Mouse (Mus musculus) T-helper 1 cell (primary cell): ENCODE data around the gene Myl6.

Experiments
- in situ Hi-C: fragments of 300-600 bp; cut with MboI, MseI; formaldehyde crosslinking; loops from one replicate; pipeline ENCODE4 v1.15.1; 2025; ENCODE audit warnings: high pct_unique_total_duplicates

Gene Myl6

DNA sequence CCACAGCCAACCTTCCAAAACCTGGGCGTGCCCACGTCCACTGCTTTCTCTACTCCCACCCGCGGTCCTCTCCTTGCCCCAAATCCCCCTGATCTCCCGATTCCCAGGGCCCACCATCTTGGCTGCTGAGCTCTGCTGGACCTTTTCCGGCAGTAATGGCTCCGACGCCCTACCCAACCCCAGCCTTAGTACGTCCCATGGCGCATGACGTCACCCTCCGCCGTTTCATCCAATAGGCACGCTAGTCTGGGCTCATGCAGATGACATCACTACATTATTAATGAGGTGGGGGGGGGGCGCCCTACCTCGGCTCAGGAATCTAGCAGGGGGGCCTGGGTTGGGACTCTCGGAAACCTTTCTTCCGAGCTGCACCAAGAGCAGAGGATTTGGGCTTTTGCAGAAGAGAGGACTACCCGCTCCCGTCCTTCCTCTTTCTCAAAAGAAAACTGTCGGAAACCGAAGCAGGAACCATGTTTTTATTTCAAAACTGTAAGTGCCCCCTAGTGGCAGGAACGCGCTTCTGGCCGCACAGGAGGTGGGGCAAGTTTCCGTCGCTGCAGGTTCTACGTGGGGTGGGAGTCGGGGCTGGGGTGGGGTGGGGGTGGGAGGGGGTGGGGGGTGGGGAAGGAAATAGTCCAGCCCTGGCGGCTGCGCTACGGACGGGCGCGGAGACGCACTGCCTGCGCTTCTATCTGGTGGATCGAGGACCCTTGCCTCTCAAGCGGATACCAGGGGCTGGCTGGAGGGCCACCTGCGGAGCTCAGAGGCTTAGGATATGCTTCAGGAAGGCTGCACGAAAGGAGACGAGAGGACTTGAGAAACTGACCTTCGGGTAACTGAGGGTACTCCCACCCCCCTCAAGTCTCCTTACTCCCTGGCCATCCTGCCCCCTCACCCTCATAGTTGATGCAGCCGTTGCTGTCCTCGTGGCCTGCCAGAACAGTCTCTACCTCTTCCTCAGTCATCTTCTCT lies at the start of gene Myl6:
Myl6 (minus strand) TSS at position 451 of the 972 bp plus-strand sequence.
- in situ Hi-C loops: no loop called here

DNA sequence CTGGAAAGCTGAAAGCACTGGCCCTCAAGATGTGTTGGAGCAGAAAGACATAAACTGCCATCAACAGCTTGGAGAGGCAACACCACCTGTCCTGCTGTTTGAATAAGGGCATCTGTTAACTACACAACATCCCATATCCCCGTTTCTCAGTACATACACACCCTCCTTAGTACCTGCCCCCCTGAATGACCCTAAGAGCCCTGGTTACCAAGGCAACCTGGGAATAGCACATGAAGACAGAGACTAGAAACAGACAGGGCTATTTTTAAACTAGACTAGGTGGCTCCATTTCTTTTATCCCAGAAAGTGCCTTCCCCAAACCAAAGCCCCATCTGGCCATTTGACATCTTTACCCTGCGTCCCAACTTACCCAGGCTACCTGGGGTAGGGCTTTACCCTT lies 49.2 kb upstream of the Myl6 start:
- in situ Hi-C loops: no loop called here

DNA sequence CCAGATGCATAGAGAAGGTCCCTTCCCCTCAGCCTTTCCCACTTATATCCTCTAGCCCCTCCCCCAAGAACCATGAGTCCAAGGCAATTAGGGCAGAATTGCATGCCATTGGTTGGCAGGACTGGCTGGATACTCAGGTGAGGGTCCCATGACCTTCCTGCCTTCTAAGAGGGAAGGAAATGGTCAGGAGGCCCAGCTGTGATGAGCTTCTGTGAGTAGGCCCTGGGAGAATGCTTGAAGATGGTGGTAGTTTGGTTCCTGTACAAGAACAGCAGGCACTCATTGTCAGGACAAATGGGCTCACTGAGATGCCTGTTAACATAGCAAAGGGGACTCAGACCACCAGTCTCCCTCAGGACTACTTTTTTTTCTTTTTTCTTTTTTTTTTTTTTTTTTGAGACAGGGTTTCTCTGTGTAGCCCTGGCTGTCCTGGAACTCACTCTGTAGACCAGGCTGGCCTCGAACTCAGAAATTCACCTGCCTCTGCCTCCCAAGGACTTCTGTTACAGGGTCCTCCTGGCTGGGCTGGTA lies 44.5 kb upstream of the Myl6 start:
- in situ Hi-C loops: no loop called here

DNA sequence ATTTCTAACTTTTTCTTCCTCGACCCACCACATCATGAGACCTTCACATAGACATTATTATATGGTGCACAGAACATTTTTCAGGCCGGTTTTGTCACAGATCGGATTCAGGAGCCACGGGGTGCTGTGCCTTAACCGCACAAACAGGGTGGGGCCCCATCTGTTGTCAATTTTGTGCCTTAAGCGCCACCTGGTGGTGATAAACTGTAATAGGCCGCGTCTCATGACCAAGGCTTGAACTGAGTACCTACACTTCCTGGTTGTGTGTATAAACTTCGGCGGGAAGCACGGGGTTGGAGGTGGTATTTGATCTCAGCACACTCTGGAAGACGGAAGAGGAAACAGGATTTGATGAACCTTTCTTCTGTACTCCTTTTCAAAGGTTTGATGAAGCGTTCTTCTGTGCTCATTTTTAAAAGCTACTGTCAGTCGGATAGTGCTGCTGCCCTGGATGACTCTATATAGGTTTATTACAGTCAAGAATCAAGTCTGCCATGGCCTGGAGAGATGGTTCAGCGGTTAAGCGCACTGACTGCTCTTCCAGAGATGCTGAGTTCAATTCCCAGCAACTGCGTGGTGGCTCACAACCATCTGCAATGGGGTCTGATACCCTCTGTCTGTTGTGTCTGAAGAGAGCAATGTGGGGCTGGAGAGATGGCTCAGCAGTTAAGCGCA lies 42.5 kb upstream of the Myl6 start:
- in situ Hi-C loops: no loop called here

DNA sequence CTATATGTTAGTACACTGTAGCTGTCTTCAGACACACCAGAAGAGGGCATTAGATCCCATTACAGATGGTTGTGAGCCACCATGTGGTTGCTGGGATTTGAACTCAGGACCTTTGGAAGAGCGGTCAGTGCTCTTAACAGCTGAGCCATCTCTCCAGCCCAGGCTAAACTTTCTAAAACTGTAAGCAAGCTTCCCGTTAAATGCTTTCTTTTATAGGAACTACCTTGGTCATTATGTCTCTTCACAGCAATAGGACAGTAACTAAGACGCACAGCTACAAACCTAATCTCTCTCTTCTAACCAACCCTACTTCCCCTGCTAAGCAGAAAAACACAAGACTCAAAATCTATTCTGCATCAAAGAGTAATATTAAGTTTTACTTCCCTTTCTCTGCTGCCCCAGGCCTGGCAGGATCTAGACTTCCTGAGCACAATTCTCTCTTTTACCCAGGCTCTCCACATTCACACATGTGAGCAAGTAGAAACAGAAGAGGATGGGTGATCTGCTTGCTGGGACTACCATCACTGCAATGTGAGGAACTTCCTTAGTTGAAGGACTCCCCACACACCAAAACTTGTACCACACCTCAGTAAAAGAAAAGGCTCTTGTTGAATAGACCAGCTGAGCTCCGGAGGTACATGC lies 41.8 kb upstream of the Myl6 start:
- in situ Hi-C loops: no loop called here

DNA sequence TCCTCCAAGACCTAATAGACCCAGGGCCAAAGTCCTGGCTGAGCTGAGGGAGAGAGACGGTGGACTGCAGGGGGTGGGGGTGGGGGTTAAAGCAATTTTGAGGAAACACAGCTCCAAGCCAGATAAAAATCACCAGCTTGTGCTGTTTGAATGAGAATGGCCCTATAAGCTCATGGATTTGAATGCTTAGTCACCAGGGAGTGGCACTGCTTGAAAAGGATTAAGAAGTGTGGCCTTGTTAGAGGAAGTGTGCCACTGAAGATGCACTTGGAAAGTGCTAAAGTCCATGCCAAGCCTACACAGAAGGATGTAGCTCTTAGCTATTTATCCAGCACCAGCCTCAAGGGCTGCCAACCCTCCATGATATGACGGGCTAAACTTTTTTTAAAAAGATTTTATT lies 41.3 kb upstream of the Myl6 start:
- in situ Hi-C loops: no loop called here

DNA sequence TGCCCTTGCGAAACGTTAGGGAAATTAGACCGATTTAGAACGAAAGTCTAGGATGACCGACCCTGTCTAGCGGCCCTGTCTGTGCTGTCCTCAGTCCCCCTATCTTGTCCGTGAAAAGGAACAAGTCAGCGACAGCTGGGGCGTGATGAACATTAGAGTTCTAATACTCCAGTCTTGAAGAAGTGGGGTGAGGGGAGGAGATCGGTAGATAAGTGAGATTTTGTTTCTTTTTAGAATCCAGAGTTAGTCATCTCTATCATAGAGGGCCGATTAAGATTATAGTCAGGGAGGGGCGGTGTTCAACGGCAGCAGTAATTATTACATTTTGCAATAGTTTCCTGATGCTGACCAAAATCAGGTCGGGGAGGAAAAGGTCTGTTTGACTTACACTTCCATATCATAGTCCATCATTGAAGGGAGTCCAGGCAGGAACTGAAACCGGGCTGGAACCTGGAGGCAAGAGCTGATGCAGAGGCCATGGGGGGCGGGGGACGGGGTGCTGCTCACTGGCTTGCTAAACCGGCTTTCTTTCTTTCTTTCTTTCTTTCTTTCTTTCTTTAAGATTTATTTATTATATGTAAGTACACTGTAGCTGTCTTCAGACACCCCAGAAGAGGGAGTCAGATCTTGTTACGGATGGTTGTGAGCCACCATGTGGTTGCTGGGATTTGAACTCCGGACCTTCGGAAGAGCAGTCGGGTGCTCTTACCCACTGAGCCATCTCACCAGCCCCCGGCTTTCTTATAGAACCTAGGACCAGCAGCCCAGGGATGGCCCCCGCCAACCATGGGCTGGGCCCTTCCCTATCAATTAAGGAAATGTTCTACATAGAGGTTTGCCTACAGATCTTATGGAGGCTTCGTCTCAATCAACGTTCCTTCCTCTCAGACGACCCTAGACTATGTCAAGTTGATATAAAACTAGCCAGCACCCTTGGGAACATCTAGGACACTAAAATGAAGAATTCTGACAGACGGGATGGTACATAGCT lies 32.7 kb upstream of the Myl6 start:
- in situ Hi-C loops: no loop called here

DNA sequence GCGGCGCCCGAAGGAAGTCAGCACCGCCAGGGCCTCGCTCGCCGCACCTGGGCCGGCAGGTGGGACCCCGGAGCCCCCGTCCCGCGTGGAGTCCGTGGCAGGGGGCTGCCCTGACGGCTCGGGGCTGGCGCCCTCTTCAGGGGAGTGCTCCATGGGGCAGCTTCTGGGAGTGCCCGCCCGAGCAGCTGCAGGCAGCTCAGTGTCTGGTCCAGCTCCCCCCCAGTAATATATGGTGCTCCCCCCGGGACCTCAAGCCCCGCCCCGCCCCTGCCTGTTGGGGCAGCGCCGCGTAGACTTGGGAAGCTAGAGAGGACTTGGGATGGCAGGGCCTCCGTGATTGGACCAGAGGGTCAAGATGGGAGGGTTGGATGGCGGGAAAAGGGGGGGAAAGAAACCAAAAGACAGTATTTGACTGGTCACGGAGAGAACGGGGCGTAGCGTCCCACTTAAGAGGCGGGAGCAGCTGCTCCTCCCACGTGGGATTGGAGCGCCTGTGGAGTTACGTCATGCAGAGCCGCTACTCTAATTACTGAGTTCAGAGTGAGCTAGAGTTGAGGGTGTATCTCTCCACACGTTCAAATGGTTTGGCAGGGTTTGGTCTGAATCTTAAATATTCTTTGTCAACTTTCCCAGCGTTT lies 31.8 kb upstream of the Myl6 start, which contains the start of gene Esyt1:
Esyt1 (minus strand) TSS at position 201 of the 638 bp plus-strand sequence.
- in situ Hi-C loops: no loop called here

DNA sequence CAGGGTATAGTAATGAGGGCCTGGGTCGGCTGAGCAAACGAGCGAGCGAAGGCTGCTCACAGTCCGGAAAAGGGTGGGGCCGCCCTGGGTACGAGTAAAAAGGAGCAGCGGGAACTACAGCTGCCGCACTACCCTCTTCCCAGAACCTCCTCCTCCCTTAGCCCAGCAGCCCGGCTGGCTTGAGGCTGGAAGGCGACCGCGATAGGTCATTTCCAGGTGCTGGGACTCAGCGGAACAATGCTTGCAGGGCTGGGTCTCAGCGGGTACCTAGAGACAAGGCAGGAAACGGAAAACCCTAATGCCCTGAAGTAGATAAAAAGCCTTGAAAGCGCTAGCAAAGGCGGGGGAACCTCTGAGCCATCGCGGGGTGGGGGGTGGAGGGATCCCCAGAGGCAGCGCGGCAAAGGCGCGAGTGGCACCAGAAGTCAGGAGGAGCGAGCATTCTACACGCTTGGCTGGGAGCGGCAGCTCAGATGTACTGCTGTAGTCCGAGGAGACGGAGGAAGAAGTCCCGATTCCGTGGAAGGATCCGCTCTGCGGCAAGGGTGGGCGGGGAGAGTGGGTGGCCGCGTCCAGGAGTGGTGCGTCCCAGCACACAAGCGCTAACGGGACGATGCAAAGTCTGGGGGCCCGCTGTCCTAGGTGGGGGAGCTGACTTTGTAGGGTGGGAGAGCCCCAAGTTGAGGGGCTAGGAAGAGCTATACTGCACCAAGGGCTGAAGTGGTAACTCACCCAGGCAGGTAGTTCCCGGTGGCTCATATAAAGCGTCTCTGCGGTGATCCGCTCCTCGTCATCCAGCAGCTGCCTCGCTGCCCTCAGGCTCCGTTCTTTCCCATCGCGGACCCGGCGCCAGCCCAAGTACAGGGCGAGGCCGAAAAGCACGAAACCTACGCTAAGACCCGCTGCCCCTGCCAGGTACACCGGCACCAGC lies 31.1 kb upstream of the Myl6 start:
- in situ Hi-C loops: no loop called here

DNA sequence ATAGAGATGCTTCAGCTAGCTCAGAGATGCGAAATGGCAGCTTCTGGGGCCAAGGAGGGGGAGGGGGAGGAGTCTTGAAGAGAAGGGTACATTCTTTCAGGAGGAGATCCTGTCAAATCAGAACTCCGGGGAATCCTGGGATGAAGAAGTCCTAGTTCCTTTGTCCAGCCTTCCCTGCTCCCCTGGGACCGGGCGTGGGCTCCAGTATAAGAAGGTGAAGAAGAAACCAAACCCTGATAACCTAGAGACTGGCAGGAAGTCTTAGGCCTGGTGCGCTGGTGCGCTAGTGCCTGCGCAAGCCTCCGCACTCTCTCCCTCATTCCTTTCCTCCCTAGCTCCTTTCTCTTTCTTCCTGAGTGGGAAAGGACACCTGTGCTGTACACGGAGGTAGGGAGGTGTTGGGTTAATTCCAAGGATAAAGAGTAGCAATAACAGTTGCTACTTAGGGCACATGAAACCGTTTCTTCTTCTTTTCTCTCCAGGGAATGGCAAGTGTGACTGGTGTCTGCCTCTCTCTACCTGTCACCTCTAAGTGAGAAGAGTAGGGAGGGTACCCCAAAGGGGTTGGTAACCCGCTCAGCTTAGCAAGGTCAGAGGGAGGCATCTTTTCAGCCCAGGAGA lies 30.3 kb upstream of the Myl6 start:
- in situ Hi-C loops: no loop called here

DNA sequence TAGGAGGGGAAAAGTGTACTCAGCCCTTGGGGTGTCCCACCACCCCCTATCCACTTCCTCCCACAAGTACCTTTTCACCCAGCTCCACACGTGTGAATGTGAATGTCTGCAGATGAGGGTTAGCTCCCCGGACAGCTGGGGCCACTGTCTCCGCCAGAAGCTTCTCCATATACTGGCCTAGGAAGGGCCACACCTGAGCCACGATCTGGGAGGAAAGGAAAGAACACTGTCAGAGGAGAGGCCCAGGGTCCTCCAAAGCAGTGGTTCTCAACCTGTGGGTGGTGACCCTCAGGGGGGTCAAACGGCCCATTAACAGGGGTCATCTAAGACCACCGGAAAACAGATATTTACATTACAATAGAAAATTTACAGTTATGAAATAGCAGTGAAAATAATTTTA lies 28.4 kb upstream of the Myl6 start:
- in situ Hi-C loops: no loop called here

DNA sequence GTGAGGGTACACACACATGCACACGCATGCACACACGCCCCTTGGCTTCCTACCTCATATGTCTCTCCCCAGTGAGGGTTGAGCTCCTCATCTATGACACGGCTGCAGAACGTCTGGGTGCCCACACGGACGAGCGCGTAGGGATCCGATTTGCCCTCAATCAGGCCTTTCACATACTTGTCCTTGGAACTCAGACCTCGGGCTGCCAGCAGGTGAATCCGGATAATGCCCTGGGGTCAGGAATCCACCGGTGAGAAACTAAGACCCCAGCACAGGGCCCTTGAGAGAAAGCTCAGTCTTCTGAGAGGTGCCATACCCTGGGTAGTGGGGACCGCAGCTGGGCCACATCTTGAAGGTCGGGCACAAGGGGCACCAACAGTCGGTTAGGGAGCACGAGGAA lies 26.6 kb upstream of the Myl6 start:
- in situ Hi-C loops: no loop called here

DNA sequence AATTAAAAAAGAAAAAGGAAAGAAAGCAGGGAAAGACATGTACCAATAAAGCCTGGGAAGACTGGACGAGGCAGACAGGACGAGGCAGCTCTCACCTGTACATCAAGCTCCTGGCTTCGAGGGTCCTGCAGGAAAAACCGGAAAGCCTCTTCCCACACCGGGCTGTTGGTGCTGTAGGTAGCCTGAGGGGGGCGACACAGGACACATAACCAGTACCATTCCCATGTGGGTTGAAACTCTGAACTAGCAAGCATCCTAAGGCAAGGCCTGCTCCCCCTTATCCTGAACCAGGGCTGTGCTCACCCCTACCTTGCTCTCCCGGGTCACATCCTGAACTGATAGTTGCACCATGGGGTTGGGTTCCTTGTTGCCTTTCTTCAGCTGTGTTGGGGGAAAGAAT lies 24.9 kb upstream of the Myl6 start:
- in situ Hi-C loops: no loop called here

DNA sequence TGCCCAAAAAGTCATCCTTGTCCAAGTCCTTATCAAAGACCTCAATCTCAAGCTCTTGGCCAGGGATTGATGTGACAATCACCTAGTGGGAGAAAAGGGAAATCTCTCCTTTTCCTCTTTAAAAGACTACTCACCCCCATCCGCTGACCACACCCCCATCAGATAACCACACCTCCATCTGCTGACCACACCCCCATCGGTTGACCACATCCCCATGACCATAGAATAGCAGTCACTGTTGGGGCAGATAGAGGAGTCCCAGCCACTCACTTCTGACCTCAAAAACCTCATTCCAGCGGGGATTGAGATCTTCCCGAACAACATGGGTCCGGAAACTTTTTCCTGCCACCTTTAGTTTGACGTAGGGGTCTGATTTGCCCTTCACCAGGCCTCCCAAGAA lies 22.7 kb upstream of the Myl6 start:
- in situ Hi-C loops: no loop called here

DNA sequence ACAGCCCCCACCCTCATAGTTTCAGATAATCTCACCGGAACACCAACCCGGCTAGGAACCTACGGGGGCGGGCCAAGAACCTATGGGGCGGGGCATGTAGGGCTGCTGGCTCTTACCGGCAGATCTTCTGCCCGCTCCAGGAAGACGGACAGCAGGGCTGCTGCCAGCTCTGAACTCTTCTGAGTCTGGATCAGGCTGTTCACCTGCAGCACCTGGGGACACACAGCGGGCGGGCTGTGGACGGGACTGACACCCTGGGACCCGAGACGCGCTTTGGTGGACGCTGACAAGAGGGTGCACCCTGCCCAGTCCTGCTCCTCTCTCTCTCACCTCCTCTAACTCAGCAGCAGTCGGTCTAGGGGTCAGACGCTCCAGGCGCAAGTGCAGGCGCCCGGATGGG lies 22.1 kb upstream of the Myl6 start:
- in situ Hi-C loops: no loop called here

DNA sequence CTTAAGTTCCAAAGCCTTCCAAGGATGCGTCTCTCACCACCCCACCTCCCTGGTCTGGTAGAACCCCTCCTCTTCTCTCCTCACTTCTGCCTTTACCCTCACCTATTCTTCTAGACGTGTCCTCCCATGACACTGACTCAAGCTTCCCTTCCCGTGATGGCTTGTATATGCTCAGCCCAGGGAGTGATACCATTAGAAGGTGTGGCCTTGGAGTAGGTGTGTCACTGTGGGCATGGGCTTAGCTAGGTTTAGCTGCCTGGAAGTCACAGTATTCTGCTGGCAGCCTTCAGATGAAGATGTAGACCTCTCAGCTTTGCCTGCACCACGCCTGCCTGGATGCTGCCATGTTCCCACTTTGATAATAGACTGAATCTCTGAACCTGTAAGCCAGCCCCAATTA lies 21.1 kb upstream of the Myl6 start:
- in situ Hi-C loops: no loop called here

DNA sequence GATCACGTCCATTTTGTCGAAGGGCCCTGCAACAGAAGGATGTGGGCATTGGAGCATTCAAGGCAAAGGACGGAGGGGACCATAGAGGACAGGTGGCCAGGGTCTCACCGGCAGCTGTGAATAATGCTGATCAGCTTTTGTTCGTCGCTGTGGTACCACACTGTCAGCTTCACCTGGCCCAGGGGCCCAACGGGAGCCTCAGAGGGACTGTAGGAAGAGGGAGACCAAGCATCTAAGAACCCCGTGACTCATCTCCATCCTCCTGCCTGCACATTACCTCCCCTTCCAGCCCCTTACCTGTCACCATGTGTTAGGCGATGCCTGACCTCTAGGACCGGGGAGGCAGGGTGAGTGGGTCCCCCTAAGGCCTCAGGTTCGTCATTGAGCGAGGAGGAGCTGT lies 17.8 kb upstream of the Myl6 start:
- in situ Hi-C loops: no loop called here

DNA sequence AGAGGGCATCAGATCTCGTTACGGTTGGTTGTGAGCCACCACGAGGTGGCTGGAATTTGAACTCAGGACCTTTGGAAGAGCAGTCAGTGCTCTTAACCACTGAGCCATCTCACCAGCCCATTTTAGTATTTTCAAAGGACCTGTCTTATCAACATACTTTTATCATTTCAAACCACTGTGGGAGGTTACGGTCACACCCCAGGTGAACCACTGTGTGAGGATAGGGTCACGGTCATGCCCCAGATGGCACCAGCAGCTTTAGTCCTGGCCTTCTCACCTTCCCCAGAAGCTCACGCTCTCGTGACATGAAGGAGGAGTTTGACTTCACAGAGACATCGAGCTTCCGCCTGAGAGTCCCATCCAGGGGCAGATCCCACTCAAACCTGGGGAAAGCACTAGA lies 17.2 kb upstream of the Myl6 start:
- in situ Hi-C loops: no loop called here

DNA sequence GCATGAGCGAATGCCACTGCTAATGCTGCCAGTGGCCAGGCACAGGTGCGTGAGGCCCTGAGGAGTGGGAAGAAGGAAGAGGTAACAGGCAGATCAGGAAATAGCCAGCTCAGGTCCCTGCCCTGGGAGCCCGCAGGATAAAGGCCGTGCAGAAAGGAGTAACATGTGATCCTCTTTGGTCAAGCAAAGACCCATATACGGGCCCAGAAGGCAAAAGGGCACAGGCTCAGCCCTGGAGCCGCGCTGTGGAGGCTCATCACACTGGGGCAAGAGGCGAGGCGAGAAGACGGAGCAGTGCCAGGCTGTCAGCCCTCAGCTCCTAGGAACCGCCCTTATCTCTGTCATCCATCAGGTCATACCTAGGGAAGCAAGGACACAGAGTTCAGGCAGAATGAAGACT lies 16.4 kb upstream of the Myl6 start:
- in situ Hi-C loops: no loop called here
